Mouse (Mus musculus) heart, postnatal 25 days (tissue): ENCODE data around the gene Ifna15. TPM values are rescaled to one million over a fixed set of nuclear protein-coding genes. Genes with fewer than 3 reads are reported as not detected.
"Not testable (repeated sequence)": the region's sequence is repeated elsewhere in the genome, so short reads cannot be mapped to it uniquely, and the experiment has no call there.

Experiments used
- DNase-seq: peaks from one replicate; pipeline ENCODE4 v3.0.0; 2022; ENCODE audit warnings: low spot score
- intact Hi-C: fragments of 180-260 bp; cut with DNase I; formaldehyde crosslinking; loops from one replicate; pipeline ENCODE4 v1.15.1; 2025
- total RNA-seq, 2 experiments: library from RNA; stranded (reverse); gene quantifications; 2 replicates each; pipeline ENCODE4 v1.2.3; 2021

The Ifna15 gene
- not detected for total RNA-seq

DNA sequence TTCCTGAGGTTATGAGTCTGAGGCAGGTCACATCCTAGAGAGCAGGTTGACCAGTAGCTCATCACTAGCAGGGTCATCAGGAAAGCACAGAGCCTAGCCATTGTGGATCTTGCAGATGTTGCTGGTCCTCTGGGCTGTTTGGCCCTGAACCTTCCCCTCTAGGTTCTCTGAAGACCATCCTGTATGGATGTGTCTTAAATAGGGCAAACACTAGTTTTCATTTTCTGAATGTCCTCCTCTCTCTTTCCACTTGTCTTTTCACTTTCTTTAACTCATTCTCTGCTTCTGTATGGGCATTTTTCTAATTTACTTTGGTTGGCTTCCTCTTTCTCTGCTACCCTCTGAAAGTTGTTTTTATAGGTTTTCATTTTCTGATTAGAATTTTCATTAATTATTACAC, at the start of gene Ifna15:
Ifna15 (minus strand) TSS at position 101 of the 400 bp plus-strand sequence.
- intact Hi-C loops, DNase-seq: not testable (repeated sequence)

DNA sequence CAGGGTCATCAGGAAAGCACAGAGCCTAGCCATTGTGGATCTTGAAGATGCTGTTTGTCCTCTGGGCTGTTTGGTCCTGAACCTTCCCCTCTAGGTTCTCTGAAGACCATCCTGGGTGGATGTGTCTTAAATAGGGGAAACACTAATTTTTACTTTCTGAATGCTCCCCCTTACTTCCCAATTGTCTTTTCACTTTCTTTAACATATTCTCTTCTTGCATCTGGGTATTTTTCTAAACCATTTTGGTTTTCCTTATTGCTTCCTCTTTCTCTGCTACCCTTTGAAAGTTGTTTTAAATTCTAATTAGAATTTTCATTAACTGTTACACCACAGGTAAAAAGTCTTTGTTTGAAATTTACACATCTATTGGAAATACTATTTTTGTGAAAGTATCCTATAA, 45.2 kb upstream of the Ifna15 start, which contains the start of gene Ifna12:
Ifna12 (minus strand) TSS at position 101 of the 400 bp plus-strand sequence.
- DNase-seq, result no peak
- intact Hi-C loops, result no loop called here

DNA sequence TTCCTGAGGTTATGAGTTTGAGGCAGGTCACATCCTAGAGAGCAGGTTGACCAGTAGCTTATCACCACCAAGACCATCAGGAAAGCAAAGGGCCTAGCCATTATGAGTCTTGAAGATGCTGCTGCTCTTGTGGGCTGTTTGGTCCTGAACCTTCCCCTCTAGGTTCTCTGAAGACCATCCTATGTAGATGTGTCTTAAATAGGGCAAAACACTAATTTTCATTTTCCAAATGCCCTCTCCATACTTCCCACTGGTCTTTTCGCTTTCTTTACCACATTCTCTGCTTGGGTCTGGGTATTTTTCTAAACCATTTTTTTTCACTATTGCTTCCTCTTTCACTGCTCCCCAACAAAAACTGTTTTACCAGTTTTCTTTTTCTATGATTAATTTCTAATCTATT, 34.2 kb upstream of the Ifna15 start, which contains the start of gene Ifna9:
Ifna9 (minus strand) TSS at position 101 of the 400 bp plus-strand sequence.
- intact Hi-C loops, result no loop called here
- DNase-seq, result no peak

DNA sequence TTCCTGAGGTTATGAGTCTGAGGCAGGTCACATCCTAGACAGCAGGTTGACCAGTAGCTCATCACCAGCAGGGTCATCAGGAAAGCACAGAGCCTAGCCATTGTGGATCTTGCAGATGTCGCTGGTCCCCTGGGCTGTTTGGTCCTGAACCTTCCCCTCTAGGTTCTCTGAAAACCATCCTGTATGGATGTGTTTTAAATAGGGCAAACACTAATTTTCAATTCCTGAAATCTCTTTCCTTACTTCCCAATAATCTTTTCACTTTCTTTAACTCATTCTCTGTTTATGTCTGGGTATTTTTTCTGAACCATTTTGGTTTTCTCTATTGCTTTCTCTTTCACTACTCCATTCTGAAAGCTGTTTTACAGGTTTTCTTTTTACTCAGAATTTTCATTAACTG, 13.7 kb upstream of the Ifna15 start, which contains the start of gene Ifna14:
Ifna14 (minus strand) TSS at position 101 of the 400 bp plus-strand sequence.
- no peak for DNase-seq
- intact Hi-C loops, result no loop called here

DNA sequence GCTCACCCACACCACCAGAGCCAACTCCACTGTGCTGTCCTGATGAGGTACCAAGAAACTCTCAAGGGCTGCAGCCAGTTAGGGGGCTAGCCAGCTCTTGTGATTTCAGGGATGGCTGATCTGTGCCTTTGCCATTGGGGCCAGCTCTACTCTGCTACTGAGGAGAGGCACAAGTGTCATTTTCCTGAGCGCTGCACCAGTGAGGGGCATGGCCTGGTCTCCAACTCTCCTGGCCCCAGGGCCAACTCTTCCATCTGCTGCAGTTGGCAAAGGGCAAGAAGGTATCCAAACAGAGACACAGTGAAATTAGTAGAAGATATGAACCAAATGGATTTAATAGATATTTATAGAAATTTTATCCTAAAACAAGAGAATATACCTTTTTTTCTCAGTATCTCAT, 3.7 kb upstream of the Ifna15 start:
- intact Hi-C loops, result no loop called here
- no peak for DNase-seq

DNA sequence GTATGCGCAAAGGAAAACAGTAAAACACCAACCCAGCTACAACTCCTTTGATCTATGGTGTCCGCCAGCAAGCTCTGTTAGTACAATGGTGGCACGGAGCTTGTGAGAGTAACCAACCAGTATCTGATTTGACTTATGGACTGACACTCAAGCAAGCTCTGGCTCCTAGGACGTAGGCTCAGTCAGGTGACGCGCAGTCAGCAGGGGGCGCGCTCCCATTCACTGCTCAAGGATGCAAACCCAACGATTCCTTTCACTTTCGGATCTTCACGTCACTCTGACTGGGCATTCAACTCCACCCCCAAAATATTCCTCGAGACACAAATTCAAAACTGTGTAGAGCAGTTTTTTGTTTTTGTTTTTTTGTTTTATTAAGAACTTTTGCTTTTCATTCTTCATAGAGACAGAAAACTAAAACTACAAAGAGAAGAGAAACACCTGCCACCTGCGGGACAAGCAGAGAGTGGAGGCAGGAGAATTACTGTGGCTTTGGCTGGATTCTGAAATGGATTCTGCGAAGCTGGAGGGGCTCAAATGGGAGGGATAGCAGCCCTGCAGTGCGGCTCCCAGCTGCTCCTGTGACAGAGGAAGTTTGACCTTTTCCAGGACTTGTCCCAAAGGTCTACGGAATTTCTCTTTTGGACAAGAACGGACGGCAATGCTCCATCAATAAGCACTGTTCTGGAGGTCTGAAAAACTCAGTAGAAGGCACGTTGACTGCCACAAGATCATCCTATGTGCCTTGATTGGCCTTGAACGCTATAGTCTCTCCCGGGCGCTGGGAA, 7.7 kb downstream of the Ifna15 start:
- peak; percentile 54 for DNase-seq
- intact Hi-C loops, result no loop called here

DNA sequence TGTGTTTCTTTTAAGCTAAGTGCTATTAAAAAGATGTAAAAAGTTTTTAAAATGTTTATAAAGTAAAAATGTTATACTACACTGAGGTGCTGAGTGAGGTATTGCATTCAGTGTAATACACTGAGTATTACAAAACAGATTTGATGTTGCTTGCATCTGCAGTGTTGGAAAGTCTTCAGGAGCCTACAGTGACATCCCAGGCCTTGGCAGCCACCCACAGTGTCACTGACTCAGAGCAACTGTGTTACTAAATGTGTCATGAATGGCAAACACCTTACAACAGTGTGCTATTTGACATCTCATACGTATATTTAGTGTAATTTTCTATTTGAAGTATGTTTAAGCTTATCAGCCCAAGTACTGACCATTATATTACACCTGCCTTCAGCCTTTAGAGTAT, 10.1 kb downstream of the Ifna15 start:
- intact Hi-C loops, result loop anchor here (10.0 kb wide), 1 partner anchor 763 kb away; no protein-coding TSS in a partner anchor
- no peak for DNase-seq

DNA sequence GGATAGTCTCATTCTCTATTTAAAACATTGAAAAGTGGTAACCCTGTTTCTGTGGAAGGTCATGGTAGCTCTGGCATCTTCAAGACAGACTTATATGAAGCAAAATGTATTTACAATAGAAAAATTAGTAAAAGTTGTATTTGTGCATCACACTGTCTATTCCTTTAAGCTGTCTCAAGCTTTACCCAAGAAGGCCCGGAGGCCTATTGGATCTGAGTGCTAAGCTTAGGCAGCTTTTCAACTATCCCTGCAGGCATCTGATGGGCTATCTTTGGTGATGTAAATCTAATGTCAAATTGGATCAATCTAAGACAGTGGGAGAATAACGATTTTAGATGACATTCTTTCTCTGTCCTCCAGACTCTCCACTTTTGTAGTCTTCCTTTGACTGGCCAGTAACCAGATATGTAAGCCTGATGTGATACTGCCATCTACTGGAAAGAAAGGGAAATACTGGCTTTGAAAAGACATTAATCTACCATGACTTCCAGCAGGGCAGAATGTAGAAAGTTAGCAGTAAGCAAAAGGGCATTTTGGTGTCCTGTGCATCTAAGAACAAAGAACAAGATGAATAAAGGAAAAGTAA, 14.3 kb downstream of the Ifna15 start:
- intact Hi-C loops, result loop anchor here (2.0 to 10.0 kb wide), 7 partner anchors 21 to 1176 kb away; partner anchors contain the start of genes Hacd4 and Ifnb1
- DNase-seq, result no peak

DNA sequence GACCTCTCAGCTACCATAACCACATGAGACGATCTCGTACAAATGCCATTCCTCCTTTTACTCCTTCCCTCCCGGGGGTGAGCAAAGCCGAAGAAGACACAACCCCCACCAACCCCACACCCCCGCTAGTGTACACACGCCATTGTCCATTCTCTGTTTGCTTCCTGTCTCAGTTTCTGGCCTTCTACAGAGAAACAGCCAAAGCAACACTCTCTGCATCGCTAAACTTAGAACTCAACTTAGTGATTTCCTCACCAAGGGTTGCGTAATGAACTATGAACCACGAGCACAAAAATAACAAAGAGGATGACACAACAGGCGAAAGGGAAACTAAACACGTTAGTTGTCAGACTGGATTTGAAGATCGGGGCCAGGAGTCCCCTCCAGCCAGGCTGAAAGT, 20.7 kb downstream of the Ifna15 start:
- peak; percentile 31 for DNase-seq
- intact Hi-C loops, result no loop called here

DNA sequence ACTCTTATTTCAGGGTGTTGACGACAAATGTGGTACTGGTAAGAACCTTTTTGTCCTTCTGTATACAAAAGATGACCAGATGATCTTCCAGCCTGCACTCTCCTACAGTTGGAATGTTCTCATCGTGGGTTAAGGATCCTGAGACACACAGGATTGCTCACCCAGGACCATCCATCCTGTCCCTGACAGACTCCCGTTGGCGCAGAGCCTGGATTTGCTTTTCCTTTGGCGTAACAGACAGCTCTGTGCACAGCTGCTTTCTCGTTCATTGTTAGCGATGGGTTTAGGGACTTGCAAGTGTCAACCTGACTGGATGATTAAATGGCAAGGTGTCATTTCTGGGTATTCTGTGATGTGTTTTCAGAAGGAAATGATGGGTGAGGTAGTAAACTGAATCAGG, 21.4 kb downstream of the Ifna15 start:
- DNase-seq, result no peak
- intact Hi-C loops, result no loop called here

DNA sequence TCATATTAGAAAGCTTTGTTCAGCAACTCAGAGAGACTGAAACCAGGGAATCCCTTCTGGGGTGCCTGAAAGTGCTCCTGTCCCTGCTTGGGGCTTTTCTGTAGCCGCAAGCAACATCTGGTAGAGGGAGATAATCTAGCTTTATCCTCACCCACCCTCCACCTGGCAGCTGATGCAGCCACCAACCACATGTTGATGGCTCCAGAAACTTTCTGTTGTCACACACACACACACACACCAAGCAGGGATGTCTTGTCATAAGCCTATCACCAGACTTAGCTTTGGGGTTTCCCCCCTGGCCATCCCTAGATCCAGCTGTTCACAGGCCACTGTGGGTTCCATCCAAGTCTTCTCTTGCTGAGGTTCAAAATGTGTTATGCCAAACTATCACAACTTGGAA, 22.3 kb downstream of the Ifna15 start:
- intact Hi-C loops, result no loop called here
- DNase-seq, result no peak

DNA sequence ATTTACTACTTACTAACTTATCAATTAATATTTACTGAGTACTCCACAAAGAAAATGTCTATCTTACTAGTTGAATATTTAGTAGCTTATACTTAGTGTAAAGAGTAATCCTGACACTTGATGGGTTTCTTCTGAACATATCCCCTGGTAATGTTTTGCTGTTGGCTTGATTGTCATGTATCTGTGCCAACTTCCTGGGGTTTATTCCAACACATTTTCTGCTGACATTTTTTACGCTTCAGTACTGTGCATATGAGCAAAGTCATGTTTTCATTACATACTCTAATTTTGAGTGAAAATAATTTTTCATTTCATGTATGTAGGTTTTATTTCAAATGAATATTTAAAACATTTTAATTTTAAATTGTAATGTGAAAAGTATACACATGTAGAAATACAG, 23.1 kb downstream of the Ifna15 start:
- DNase-seq, result no peak
- intact Hi-C loops, result no loop called here

DNA sequence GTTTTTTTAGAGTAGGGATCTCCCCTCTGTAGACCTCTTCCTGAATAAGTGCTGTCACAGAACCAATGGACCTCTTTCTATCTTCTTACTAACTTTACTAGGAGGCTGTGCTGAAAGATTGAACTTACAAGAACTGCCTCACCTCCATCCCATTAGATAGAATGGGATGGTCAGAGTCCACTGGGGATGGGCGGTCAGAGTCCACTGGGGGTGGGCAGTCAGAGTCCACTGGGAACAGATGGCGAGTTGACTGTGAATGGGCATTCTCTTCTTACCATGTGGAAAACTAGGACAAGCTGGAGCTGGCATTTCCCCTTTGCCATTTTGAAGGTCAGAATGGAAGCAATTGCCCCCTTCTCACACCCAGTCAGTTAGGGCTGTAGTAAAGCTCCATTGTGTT, 24.5 kb downstream of the Ifna15 start:
- no peak for DNase-seq
- intact Hi-C loops, result no loop called here

DNA sequence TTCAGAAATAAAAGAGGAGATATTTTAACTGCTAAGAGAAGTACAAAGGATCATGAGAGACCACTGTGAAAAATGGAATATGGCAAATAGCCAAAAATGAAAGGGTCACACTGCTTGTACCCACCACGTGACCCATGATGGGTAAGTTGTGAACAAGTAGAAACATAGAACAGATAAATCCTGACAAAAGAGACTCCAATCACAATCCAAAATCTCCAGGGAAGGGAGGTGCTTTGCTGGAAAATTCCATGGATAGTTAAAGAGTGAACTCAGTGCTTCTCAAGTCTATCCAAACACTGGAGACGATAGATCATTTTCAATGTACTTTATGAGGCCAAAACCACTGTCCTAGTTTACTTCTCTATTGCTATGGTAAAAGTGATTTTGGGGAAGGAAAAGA, 27.2 kb downstream of the Ifna15 start:
- no peak for DNase-seq
- intact Hi-C loops, result no loop called here

DNA sequence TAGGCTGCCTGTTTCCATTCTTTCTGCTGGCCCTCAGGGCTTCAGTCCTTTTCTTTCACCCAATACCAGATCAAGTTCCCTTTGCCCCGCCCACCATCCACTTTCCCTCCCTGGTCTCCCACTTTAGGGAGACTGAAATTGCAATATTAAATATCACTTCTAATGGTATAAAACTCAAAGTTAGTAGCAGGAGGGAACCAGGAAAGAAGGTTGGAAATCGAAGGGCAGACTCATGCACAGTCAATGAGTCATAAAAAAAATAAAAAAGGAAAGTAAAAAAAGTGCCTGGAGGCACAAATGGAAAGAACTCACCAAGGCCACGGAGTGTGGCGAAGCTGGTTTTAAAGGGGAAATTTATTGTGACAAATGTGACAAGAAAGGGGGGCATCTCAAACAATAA, 27.8 kb downstream of the Ifna15 start:
- intact Hi-C loops, result no loop called here
- DNase-seq, result no peak

DNA sequence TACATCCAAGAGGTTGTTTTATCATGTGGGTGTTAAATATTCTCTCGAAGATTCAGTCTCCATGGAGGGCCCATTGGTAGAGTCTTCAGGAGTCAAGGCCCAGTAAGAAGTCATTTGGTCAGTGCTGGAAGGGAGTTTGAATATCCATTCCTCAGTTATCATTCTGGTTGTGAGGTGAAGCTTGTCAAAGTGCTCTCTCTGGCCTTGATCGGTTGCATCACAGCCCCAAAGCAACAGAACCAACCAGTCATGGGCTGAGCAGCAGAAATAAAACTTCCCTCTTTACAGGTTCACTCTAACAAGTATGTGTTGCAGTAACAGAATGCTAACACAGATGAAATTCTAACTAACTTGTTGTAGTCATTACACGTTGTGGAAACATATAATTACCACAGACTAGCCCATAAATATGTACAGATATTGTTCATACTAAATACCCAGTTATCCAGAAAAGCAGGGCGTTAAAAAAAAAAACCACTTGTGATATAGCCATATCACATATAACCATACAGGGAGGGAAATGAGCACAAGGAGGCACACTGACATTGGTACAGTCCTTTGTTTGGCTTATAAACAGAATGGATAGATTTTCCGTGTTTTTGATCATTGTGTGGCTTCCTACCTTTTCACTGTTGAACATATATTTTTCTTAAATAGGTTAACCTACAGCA, 31.5 kb downstream of the Ifna15 start:
- DNase-seq, result no peak
- intact Hi-C loops, result no loop called here

DNA sequence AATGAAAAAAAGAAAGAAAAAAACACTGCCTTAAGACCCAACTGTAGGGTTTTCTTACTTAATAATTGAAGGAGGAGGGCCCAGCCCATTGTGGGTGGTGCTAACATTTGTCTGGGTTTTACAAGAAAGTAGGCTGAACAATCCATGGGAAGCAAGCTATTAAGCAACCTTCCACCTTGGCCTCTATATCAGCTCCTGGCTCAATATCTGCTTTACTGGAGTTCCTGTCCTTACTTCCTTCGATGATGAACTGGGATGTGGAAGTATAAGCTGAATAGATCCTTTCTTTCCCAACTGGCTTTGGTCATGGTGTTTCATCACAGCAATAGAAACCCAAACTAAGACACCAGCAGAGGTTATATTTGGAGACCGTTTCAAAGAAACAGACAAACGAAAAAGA, 32.7 kb downstream of the Ifna15 start:
- intact Hi-C loops, result no loop called here
- no peak for DNase-seq

DNA sequence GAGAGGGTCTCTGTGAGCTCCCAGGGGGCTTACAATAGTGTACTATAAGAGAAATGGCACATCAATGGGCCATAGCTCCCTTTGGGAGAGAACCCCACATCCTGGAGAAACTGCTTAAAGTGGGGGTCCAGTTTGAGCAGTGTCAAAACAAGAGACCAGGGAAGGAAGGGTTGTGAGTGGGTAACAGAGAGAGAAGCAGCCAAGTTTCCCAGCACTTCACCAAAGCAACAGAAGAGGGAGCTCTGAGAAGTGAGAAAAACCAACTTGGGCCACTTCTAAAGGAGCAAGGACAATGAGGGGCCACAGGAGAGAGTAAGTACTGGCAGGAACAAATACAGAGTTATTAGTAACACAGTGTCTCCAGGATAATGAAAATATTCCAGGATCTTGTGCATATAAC, 34.8 kb downstream of the Ifna15 start:
- DNase-seq, result no peak
- intact Hi-C loops, result loop anchor here (2.0 kb wide), 1 partner anchor 22 kb away; no protein-coding TSS in a partner anchor

DNA sequence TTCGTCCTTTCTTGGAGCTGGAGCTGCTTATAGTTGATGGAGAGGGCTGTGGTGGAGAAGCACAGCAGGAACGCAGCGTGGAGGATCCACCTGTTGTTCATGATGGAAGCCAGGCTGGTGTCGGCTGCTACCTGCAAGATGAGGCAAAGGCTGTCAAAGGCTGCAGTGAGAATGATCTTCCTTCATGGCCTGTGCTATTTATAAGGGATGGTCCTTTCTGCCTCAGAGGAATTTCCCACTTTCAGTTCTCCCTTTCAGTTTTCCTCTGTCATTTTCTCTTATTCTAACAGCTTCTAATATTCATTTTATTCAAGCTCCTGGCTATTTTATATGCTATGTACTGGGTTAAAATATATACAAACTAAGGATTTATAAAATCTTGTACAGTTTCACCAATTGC, 35.4 kb downstream of the Ifna15 start, which contains the start of gene Ifnb1:
Ifnb1 (minus strand) TSS at position 101 of the 400 bp plus-strand sequence.
- intact Hi-C loops, result loop anchor here (2.0 kb wide), 1 partner anchor 22 kb away; no protein-coding TSS in a partner anchor
- DNase-seq, result no peak

DNA sequence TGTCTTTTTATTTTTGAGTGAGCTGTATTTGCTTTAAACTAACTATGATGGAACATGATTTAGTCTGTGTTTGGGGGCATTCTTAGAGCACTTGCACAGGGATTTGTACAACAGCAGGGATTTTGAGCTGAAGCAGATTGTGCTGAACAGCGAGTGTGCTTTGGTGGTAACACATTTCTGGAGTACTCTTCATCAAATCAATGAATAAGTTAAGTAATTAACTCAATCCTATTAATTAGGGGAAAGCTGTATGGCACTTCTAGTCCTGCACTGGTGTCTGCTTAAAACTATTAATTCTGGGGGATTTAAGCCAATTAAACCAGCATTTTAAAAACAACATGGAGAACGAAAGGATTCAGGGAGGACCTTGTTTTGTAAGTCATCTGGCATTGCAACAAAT, 40.1 kb downstream of the Ifna15 start:
- intact Hi-C loops, result no loop called here
- no peak for DNase-seq
